Mouse (Mus musculus) embryo, embryonic 10 days (tissue): ENCODE data around the gene Ece2.

Experiments used
- DNase-seq: peaks from one replicate; pipeline ENCODE4 v3.0.0-alpha.2; 2015; ENCODE audit warnings: low spot score

The Ece2 gene

GRCm38 (mm10) chr16:20690774-20691173 lies 61.1 kb downstream of the Ece2 start:
- no peak for DNase-seq

GRCm38 (mm10) chr16:20691617-20692016 lies 62.0 kb downstream of the Ece2 start:
- no peak for DNase-seq

- no peak for DNase-seq
Measured at GRCm38 (mm10) chr16:20692241-20692965, 62.8 kb downstream of the Ece2 start.

GRCm38 (mm10) chr16:20693111-20693701 lies 63.6 kb downstream of the Ece2 start, which contains the start of gene Fam131a:
Fam131a (plus strand) TSS chr16:20693241.
- peak; percentile 98 for DNase-seq

- no peak for DNase-seq
Measured at GRCm38 (mm10) chr16:20694781-20695180, 65.2 kb downstream of the Ece2 start.

- DNase-seq: peak; percentile 87
Measured at GRCm38 (mm10) chr16:20695622-20696323, 66.1 kb downstream of the Ece2 start.
